Mouse (Mus musculus) T-cell, adult 2 months (primary cell): ENCODE measurements around the gene Rbm20.

Source experiments
- DNase-seq: peaks from one replicate; pipeline ENCODE4 v3.0.0; 2022; ENCODE audit warnings: low spot score

Gene Rbm20

GRCm38 (mm10) chr19:53881786-53882185 is 204.7 kb downstream of the Rbm20 start:
- no peak for DNase-seq

GRCm38 (mm10) chr19:53885450-53885849 is 208.3 kb downstream of the Rbm20 start:
- DNase-seq: no peak

GRCm38 (mm10) chr19:53886576-53887370 is 209.7 kb downstream of the Rbm20 start:
- no peak for DNase-seq

DNA sequence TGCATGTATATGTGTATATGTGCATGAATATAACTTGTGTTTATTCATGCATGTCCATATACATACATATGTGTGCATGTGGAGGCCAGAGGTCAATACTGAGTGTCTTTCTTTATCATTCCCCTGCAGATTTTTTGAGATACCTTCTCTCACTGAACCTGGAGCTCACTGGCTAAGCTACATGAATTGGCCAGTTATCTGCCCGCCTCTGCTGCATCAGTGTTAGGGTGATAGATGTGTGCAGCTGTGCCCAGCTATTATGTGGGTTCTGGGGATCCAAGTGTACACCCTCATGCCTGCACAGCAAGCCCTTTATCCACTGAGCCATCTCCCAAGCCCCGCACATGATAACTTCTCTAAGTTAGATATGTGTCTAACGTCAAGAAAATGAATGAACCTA is 210.7 kb downstream of the Rbm20 start:
- DNase-seq: no peak

GRCm38 (mm10) chr19:53888331-53888730 is 211.2 kb downstream of the Rbm20 start:
- DNase-seq: no peak

DNA sequence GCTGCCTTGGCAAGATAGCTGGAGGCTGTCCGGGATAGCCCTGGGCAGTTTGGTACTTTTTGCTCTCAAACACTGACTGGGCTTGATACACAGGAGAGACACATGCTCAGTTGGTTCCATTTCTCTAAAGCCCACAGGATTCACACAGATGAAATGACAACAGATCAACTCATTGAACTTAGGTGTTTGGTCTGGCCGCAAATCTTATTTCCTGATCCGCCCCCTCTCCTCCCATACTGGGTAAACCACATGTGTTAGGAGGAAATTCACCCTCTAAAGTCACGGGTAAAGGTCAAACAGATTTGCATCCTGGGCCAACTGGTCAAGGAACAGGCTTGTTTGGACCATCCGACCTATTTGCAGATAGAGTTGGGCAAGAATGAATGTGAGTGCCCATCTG is 212.4 kb downstream of the Rbm20 start:
- peak; percentile 67 for DNase-seq

DNA sequence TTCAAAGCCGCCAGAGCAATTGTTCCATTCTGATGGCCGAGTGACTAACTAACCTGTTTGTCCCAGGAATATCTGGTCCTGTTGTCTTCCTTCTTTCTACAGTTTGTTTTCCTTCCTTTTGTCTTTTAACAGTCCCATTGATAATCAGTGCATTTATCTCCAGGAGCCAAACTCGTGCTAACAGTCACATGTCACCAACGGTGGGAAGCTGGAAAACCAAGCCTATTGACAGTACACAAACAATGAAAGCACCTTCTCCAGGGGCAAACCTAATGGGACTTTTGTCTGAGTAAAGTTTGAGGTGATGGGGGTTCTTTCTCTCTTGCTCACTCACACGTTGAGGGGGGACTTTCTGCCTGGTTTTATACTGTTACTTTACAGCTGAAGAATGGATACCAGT is 213.2 kb downstream of the Rbm20 start:
- no peak for DNase-seq

GRCm38 (mm10) chr19:53890781-53891251 is 213.7 kb downstream of the Rbm20 start:
- DNase-seq: peak; percentile 88

GRCm38 (mm10) chr19:53891569-53891968 is 214.5 kb downstream of the Rbm20 start:
- DNase-seq: no peak

DNA sequence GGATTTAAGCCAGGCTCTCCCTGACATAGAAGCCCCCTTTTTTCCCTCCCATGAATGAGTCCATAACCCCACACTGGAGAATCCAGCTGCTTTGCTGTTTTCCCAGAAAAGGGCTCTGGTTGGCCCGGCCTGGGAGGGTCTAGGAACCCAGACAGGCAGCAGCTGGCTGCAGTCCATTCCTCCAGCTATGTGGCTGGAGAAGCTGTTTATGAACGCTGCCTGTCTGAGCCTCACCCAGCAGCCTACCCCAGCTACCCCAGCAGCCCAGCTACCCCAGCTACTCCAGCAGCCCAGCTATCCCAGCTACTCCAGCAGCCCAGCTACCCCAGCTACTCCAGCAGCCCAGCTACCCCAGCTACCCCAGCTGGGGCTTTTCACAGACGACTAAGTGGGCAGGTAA is 215.0 kb downstream of the Rbm20 start, which contains the start of gene Pdcd4:
Pdcd4 (plus strand) TSS at position 171 of the 400 bp plus-strand sequence.
- DNase-seq: peak; percentile 43

- no peak for DNase-seq
Observed at GRCm38 (mm10) chr19:53892838-53893359, 215.8 kb downstream of the Rbm20 start.

GRCm38 (mm10) chr19:53893711-53894171 is 216.6 kb downstream of the Rbm20 start:
- DNase-seq: peak; percentile 86

DNA sequence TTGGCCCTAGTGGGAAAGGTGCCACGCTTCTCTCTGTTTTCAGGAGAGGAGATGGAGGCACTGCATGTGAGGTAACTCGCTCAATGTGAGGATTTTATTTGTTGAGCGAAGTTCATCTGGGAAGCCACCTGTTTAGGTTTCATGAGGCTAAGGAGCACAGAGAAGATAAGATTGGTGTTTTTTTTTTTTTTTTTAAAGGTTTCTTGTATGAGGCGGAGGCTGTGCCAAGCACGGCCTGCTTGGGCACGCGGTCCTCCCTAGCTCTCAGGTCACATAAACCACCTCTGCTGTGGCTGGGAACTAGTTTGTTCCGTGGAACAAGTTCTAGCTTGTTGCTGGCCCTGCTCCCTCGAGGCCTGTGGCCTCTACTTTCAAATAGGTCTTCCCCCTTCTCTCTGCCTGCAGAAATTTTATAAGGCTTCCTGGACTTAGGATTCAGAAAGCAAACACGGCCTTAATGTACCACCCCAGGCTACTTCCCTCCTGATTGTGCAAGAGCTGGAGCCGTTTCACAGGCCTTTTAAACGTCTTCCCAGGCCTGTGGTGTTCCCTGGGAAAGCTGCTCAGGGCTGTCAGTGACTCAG is 217.5 kb downstream of the Rbm20 start:
- no peak for DNase-seq

GRCm38 (mm10) chr19:53898046-53898445 is 220.9 kb downstream of the Rbm20 start:
- no peak for DNase-seq

- DNase-seq: no peak
Observed at GRCm38 (mm10) chr19:53898498-53898897, 221.4 kb downstream of the Rbm20 start.

GRCm38 (mm10) chr19:53898970-53899900 is 222.1 kb downstream of the Rbm20 start:
- DNase-seq: peak; percentile 52

DNA sequence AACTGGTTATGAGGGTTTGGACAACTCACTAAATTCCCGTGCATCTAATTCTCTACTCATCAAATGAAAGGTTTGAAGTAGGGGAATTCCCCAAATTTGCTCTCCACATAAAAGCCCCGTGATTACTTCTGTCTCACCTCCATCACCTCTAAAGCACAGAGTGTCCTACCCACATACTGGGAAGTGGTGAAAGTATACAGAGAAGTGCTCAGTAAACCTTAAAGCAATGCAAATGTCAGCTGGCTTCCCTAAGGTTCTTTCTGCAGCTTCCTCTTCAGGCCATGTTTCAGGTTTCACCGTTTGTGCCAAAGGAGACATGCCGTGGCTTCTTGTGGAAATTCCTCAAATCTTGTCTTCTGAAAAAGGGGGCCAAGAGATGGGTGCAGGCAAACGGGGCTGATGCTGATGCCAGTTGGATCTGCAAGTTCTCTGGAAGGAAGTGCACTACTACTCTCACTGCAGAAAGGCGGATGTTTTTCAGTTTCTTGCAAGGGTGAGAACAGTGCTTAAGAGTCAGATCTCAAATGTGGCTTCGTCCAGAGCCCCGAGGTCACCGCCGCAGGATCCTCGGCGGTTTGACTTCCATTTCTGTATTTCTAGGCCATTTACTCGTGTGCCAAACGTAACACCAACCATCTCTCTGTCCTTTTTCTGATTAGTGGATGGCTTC is 223.0 kb downstream of the Rbm20 start:
- peak; percentile 76 for DNase-seq

DNA sequence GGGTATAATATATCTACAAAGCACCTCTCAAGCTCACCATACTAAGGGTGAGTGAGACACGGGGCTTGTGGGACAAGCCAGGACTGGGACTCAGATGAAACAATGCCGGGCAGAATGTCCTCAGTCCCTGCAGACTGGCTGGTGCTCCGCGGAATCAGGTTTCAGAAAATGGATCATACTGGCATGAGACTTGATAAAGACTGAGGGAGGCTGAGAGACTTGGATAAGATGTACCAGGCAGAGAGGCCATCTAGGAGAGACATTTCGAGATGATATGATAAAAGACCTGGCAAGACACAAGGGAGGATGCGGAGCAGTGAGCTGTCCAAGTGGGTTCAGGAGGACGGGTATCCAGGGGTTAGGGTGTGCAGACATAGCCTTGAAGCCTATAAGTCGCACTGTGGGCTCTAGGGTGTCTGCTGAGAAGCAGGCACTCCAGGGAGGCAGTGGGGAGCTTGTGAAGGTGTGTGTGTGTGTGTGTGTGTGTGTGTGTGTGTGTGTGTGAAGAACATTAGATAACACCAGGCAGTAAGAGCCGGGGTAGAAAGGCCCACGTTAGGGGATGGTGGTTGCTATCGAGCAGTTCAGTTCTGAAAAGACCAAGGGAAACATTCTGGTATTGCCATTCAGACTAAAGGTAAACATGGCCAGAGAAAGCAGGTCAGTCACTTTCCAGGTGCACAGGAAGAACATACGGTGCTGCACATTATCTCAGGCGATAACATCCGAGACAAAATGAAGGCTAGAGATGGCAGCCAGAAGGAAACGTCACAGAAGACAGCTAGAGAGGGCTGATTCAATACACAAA is 225.0 kb downstream of the Rbm20 start:
- peak; percentile 40 for DNase-seq

DNA sequence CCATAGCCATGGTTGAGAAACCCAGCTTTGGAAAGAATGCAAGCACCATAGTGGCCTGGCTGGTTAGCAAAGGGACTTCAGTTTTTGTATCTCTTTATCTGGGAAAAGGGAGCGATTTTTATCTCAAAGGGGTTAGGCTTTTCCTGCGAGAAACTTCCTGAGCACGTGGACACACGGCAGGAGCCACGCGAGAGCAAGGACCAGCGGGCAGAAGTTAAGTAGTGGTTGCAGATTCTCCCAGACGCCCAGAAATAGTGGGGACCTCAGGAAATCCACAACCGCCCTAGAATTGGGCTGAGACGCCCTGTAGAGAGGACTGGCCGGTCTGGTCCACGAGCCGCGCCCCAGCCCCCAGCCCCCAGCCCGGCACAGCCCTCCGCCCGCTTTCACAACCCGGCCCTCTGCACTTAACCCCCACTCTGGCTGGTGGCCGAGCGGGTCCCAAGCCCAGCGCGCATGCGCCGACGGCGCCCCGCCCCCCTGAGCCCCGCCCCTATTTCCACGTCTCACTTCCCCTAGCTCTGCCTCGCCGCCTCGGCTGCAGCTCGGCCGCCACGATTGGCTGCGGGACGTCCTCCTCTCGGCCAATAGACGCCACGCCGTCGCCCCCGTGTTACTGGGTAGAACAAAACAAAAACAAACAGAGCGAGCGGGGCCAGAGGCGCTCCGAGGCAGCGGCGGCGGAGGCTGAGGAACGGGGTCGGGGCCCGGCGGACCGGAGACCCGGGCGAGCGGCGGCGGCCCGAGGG is 225.8 kb downstream of the Rbm20 start:
- peak; percentile 97 for DNase-seq
